Mouse (Mus musculus) forebrain, embryonic 15.5 days (tissue): ENCODE data around the gene Bmf. TPM values are rescaled to one million over a fixed set of nuclear protein-coding genes. Genes with fewer than 3 reads are reported as not detected.
A peak's percentile ranks its signal among the peaks of the same experiment; 100 is the strongest.

ENCODE experiments used
- ATAC-seq: fragments of 200-750 bp; cut with Nextera tagmentation; replicated peaks from 2 replicates; pipeline ENCODE4 v1.8.0; 2017; ENCODE audit warnings: mild to moderate bottlenecking, moderate TSS enrichment, moderate library complexity
- H3K27ac ChIP-seq: fragments of 300-500 bp; sonication (generic); replicated peaks from 2 replicates; pipeline ENCODE4 v1.5.1; 2015; ENCODE audit warnings: mild to moderate bottlenecking, inconsistent platforms
- H3K27me3 ChIP-seq: fragments of 300-500 bp; sonication (generic); 2 replicates; pipeline ENCODE4 v1.6.1; 2015; ENCODE audit warnings: inconsistent platforms
- H3K36me3 ChIP-seq: fragments of 300-500 bp; sonication (generic); 2 replicates; pipeline ENCODE4 v1.6.1; 2015; ENCODE audit warnings: mild to moderate bottlenecking, inconsistent platforms
- H3K4me1 ChIP-seq: fragments of 300-500 bp; sonication (generic); 2 replicates; pipeline ENCODE4 v1.6.1; 2015; ENCODE audit warnings: inconsistent platforms
- H3K4me2 ChIP-seq: fragments of 300-500 bp; sonication (generic); replicated peaks from 2 replicates; pipeline ENCODE4 v1.6.1; 2015; ENCODE audit warnings: mild to moderate bottlenecking, inconsistent platforms
- H3K4me3 ChIP-seq: fragments of 300-500 bp; sonication (generic); 2 replicates; pipeline ENCODE4 v1.5.1; 2015; ENCODE audit warnings: mild to moderate bottlenecking, inconsistent platforms
- H3K9ac ChIP-seq: fragments of 300-500 bp; sonication (generic); replicated peaks from 2 replicates; pipeline ENCODE4 v1.6.1; 2015; ENCODE audit warnings: mild to moderate bottlenecking, inconsistent platforms
- H3K9me3 ChIP-seq: fragments of 300-500 bp; sonication (generic); 2 replicates; pipeline ENCODE4 v1.6.1; 2016; ENCODE audit warnings: inconsistent platforms
- WGBS: fragments of 180-500 bp; shearing (Covaris S2); methylation state at CpG from one replicate; pipeline ENCODE4 v1.1.7; 2015; ENCODE audit warnings: mixed read lengths; 5-methylcytosine and 5-hydroxymethylcytosine counted together
- polyA plus RNA-seq: library from polyadenylated mRNA; unstranded; fragments of >200 nt; fragmentation: Nextera tagmentation; extraction: Ambion mirVana; gene quantifications from 2 replicates; pipeline ENCODE4 v1.2.1, GENCODE M21; 2015

The Bmf gene
- polyA plus RNA-seq, 1 experiment from 2014 or later = 1.3 TPM

DNA sequence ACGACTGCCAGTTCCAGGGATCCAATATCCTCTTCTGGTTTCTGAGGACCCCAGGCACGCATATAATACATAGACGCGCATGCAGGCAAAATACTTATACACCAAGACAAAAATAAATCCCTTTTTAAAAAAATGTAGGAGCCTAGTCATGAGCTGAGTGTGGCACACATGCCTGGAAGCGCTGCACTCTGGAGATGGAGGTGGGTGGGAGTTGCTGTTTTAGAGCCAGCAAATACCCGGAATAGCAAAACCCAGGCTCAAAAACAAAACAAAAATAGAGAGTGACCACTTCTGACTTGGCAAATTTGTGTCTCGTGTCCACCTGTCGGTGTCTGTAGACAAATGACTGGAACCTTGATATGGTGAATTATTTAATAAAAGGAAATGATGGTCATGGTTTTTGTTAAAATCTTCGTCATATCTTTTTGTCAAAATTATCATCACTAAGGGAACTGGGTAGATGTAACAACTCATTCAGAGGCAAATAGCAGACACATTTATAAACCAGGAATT, 65.0 kb downstream of the Bmf start:
- WGBS = 88% methylated on average over 9 of the region's 9 CpGs
- H3K27me3 ChIP-seq = no peaks in the 10 kb centered on the region
- H3K4me1 ChIP-seq = 0 out of 2 replicates have a peak, but pooled peaks cover 5% of the 10 kb centered on the region
- no peak overlapping the region for H3K9ac ChIP-seq
- no peaks in the 10 kb centered on the region for H3K9me3 ChIP-seq
- no peak overlapping the region for H3K4me2 ChIP-seq
- no peak for ATAC-seq
- no peak overlapping the region for H3K27ac ChIP-seq
- no peak overlapping the region for H3K4me3 ChIP-seq
- no peaks in the 10 kb centered on the region for H3K36me3 ChIP-seq

DNA sequence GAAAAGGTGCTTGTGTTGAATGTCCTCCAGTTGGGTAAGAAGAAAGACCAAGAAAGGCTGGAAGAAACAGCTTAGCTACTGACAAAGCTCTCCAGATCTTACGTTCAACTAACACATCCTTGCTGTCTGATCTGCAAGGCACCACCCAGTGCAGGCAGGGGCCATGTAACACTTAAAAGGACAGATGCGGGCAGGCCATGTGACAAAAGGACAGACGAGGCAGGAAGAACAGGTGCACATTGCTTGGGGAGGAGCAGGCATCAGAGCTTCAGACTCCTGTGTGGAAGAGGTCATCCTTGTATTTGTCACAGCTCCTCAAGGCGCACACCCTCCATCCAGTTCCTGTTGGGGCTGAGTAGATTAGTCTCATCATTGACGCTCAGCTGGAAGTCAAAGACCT, 66.5 kb downstream of the Bmf start:
- Histone ChIP-seq H3K9ac (no peak overlapping the region), H3K27me3 (no peaks in the 10 kb centered on the region), H3K4me2 (no peak overlapping the region), H3K27ac (no peak overlapping the region), H3K4me1 (peaks cover 14% of the 10 kb centered on the region), H3K36me3 (no peaks in the 10 kb centered on the region), H3K9me3 (no peaks in the 10 kb centered on the region), H3K4me3 (no peak overlapping the region)
- ATAC-seq = no peak
- WGBS = 82% methylated on average over 5 of the region's 5 CpGs

DNA sequence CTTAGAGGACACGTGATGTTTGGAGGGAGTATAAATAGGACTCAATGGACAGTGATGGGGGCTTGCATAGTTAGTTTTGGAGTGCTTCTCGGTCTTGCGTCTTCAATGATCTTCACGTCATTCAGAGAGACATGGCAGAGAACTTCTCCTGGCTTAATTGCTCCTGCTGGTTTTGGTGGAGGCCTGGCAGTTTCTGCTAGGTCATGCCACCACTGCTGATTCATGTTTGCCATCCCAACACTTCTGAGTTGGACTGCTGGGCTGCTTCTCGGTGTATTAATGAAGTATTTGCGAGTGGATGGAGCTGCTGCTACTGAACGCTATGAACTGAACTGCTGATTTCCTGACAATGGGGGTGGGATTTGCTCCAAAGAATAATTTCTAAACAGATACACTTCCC, 68.6 kb downstream of the Bmf start:
- H3K36me3 ChIP-seq = peaks cover 12% of the 10 kb centered on the region
- H3K4me1 ChIP-seq = peaks cover 20% of the 10 kb centered on the region
- no peak overlapping the region for H3K9ac ChIP-seq
- H3K4me3 ChIP-seq = no peak overlapping the region
- H3K9me3 ChIP-seq = no peaks in the 10 kb centered on the region
- H3K4me2 ChIP-seq = no peak overlapping the region
- WGBS = 92% methylated on average over 7 of the region's 7 CpGs
- no peak overlapping the region for H3K27ac ChIP-seq
- no peak for ATAC-seq
- no peaks in the 10 kb centered on the region for H3K27me3 ChIP-seq

DNA sequence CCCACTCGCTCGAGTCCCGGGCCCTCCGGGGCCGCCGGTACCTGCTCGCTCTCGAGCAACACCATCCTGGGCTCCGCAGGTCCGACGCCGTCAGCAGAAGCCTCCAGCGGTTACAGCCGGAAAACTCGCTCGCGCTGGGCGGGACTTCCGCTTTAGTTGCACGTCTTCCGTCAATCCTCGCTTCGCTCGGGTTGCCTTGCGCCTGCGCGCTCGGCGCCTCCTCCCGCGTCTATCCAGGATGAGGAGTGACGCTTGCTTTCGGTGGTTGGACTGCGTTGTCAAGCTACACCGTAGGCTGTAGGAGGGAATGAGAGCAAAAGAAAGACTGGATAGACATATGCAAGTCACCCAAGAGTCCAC, 70.0 kb downstream of the Bmf start, which contains the start of gene Srp14:
TSS of gene Srp14 (minus strand) at position 162 of the 360 bp plus-strand sequence.
- WGBS = under 1% methylated on average over 35 of the region's 35 CpGs

DNA sequence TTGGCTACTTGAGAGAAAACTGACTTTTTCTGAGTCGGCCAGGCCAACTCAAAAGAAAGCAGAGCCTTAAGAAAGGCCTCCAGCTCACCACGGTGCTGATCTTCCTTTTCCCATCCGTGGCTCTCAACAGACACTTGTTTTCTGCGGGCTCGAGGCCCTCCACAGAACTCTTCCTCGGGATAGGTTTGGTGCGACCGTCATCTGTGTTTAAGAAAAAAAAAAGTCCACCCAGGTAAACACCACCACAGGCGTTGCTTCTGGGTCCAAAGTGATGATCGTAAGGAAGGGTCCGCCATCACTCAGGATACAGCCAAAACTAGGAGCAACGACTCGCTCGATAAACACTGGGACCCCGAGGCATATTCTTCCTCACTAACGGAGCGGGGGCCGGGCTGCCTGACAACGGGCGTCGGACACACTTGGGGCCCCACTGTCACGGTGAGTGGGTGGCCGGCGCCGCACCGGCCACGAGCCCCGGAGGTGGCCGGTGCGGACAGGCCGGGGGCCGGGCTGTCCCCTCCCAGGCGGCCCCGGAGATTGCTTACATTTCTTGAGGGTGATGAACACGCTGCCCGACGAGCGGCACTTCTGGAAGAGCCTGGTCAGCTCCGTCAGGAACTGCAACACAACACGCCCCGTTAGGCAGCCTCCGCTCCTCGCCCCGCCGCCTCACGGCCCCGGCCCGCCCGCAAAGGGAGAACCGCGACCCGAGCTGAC, 70.5 kb downstream of the Bmf start:
- H3K27me3 ChIP-seq = no peaks in the 10 kb centered on the region
- ATAC-seq = no peak
- H3K4me2 ChIP-seq = peak overlapping the region; percentile 67
- peak overlapping the region; percentile 85 for H3K9ac ChIP-seq
- peaks cover 20% of the 10 kb centered on the region for H3K4me1 ChIP-seq
- H3K27ac ChIP-seq = peak overlapping the region; percentile 80
- peak overlapping the region; percentile 78 for H3K4me3 ChIP-seq
- 2% methylated on average over 51 of the region's 52 CpGs for WGBS
- H3K36me3 ChIP-seq = peaks cover 22% of the 10 kb centered on the region
- no peaks in the 10 kb centered on the region for H3K9me3 ChIP-seq

More for the DNA sequence above, 70.0 kb downstream of the Bmf start, which contains the start of gene Srp14:
- peak within 1 kb of the TSS; percentile 67 for H3K4me2 ChIP-seq
- peak within 1 kb of the TSS; percentile 80 for H3K27ac ChIP-seq
- peak; percentile 98 for ATAC-seq
- peaks cover 17% of the 10 kb centered on the region for H3K36me3 ChIP-seq
- H3K27me3 ChIP-seq = no peaks in the 10 kb centered on the region
- H3K4me1 ChIP-seq = peaks cover 20% of the 10 kb centered on the region
- H3K4me3 ChIP-seq = peak within 1 kb of the TSS; percentile 78
- peak within 1 kb of the TSS; percentile 85 for H3K9ac ChIP-seq
- H3K9me3 ChIP-seq = no peaks in the 10 kb centered on the region

Other genes starting within 250 kb of the Bmf start
- 4.0 and 5.2 TPM in 2 replicates for gene Gpr176, start 176.3 kb downstream of the Bmf start, polyA plus RNA-seq
- gene Eif2ak4, start 161.1 kb downstream of the Bmf start, polyA plus RNA-seq = 8.1 and 9.5 TPM in 2 replicates
- gene Srp14, start 70.0 kb downstream of the Bmf start, polyA plus RNA-seq = 332 and 333 TPM in 2 replicates
- gene Bub1b, start 48.5 kb upstream of the Bmf start, polyA plus RNA-seq = 42.9 and 46.0 TPM in 2 replicates
- 27.8 and 29.2 TPM in 2 replicates for gene Pak6, start 113.6 kb upstream of the Bmf start, polyA plus RNA-seq
- gene Ankrd63, start 154.3 kb upstream of the Bmf start, polyA plus RNA-seq = 0.43 and 0.48 TPM in 2 replicates
- 0.63 and 0.69 TPM in 2 replicates for gene Plcb2, start 178.8 kb upstream of the Bmf start, polyA plus RNA-seq
- gene Inafm2, start 196.1 kb upstream of the Bmf start, polyA plus RNA-seq = 25.3 and 27.2 TPM in 2 replicates
- gene Ccdc9b, start 213.0 kb upstream of the Bmf start, polyA plus RNA-seq = 1.3 and 1.6 TPM in 2 replicates
- not detected in 2 replicates for gene Phgr1, start 223.1 kb upstream of the Bmf start, polyA plus RNA-seq
- 24.2 and 25.8 TPM in 2 replicates for gene Disp2, start 230.0 kb upstream of the Bmf start, polyA plus RNA-seq